Mouse (Mus musculus) limb, embryonic 11.5 days (tissue): ENCODE measurements at regions not wholly inside any gene's neighbourhood (a gene's known extent, or its start where the extent isn't known, plus 50 kb on each side); places are given as distances from the start of the nearest gene placed in this dataset.

Experiments used
- ATAC-seq: fragments of 200-750 bp; cut with Nextera tagmentation; 2 replicates; pipeline ENCODE4 v1.8.0; 2017; ENCODE audit warnings: low read depth; ENCODE audit not compliant: insufficient number of reproducible peaks, low FRiP score, low TSS enrichment
- DNase-seq: peaks from one replicate; pipeline ENCODE4 v3.0.0-alpha.2; 2015; ENCODE audit warnings: low spot score
- H3K27ac ChIP-seq: fragments of 300-500 bp; sonication (generic); replicated peaks from 2 replicates; pipeline ENCODE4 v1.5.1; 2014; ENCODE audit warnings: low read depth, mild to moderate bottlenecking, low read length
- H3K27me3 ChIP-seq: fragments of 300-500 bp; sonication (generic); 2 replicates; pipeline ENCODE4 v1.6.1; 2014; ENCODE audit warnings: mild to moderate bottlenecking, low read length, mixed read lengths; ENCODE audit not compliant: control insufficient read depth, insufficient read depth
- H3K36me3 ChIP-seq: fragments of 300-500 bp; sonication (generic); 2 replicates; pipeline ENCODE4 v1.6.1; 2014; ENCODE audit warnings: mild to moderate bottlenecking, low read length, moderate library complexity, mixed read lengths; ENCODE audit not compliant: control insufficient read depth, insufficient read depth
- H3K4me1 ChIP-seq: fragments of 300-500 bp; sonication (generic); 2 replicates; pipeline ENCODE4 v1.6.1; 2014; ENCODE audit warnings: low read length, mixed read lengths; ENCODE audit not compliant: control insufficient read depth, insufficient read depth
- H3K4me2 ChIP-seq: fragments of 300-500 bp; sonication (generic); 2 replicates; pipeline ENCODE4 v1.6.1; 2014; ENCODE audit warnings: low read depth, mild to moderate bottlenecking, moderate library complexity; ENCODE audit not compliant: severe bottlenecking
- H3K4me3 ChIP-seq: fragments of 300-500 bp; sonication (generic); 2 replicates; pipeline ENCODE4 v1.5.1; 2014; ENCODE audit warnings: low read depth, low read length
- H3K9ac ChIP-seq: fragments of 300-500 bp; sonication (generic); 2 replicates; pipeline ENCODE4 v1.6.1; 2014; ENCODE audit warnings: mild to moderate bottlenecking, low read length
- H3K9me3 ChIP-seq: fragments of 300-500 bp; sonication (generic); 2 replicates; pipeline ENCODE4 v1.6.1; 2016; ENCODE audit warnings: low read length; ENCODE audit not compliant: control insufficient read depth
- WGBS: fragments of 180-500 bp; shearing (Covaris S2); extraction: QIAGEN DNeasy Blood & Tissue Kit; methylation state at CpG from one replicate; pipeline ENCODE4 v1.1.7; 2014; 5-methylcytosine and 5-hydroxymethylcytosine counted together

- 58% methylated on average over 6 of the region's 6 CpGs for WGBS
- DNase-seq (peak; percentile 34), ATAC-seq (no peak)
- Histone ChIP-seq H3K9ac (no peak overlapping the region), H3K4me3 (no peak overlapping the region), H3K9me3 (no peaks in the 10 kb centered on the region), H3K4me1 (no peaks in the 10 kb centered on the region), H3K4me2 (no peak overlapping the region), H3K36me3 (no peaks in the 10 kb centered on the region), H3K27ac (no peak overlapping the region), H3K27me3 (no peaks in the 10 kb centered on the region)
These were observed 147.7 kb upstream of the Azi2 start for GRCm38 (mm10) chr9:117892601-117893000.

GRCm38 (mm10) chr9:117873172-117873571, 167.1 kb upstream of the Azi2 start:
- DNase-seq (no peak), ATAC-seq (no peak)
- peaks cover 6% of the 10 kb centered on the region for H3K4me1 ChIP-seq
- H3K4me2 ChIP-seq = peak overlapping the region; percentile 98
- no peak overlapping the region for H3K9ac ChIP-seq
- peak overlapping the region; percentile 46 for H3K4me3 ChIP-seq
- no peak overlapping the region for H3K27ac ChIP-seq
- H3K36me3 ChIP-seq = no peaks in the 10 kb centered on the region
- no peaks in the 10 kb centered on the region for H3K9me3 ChIP-seq
- 33% methylated on average over 7 of the region's 8 CpGs for WGBS
- peaks cover 23% of the 10 kb centered on the region; the same call in 1 of the 2 replicates for H3K27me3 ChIP-seq

GRCm38 (mm10) chr9:117872387-117873081, 167.8 kb upstream of the Azi2 start:
- Histone ChIP-seq H3K4me2 (peak overlapping the region; percentile 98), H3K36me3 (no peaks in the 10 kb centered on the region), H3K27me3 (peaks cover 23% of the 10 kb centered on the region; the same call in 1 of the 2 replicates), H3K9me3 (no peaks in the 10 kb centered on the region), H3K4me3 (peak overlapping the region; percentile 46), H3K4me1 (peaks cover 6% of the 10 kb centered on the region), H3K9ac (peak overlapping the region; percentile 38), H3K27ac (no peak overlapping the region)
- DNase-seq (peak; percentile 38), ATAC-seq (peak; percentile 65; the same call in 1 of the 2 replicates)
- under 1% methylated on average over 66 of the region's 70 CpGs for WGBS

GRCm38 (mm10) chr9:117872021-117872386, 168.3 kb upstream of the Azi2 start:
- ATAC-seq (peak; percentile 35; the same call in 1 of the 2 replicates), DNase-seq (peak; percentile 68)
- Histone ChIP-seq H3K4me1 (peaks cover 6% of the 10 kb centered on the region), H3K9ac (no peak overlapping the region), H3K27me3 (peaks cover 23% of the 10 kb centered on the region; the same call in 1 of the 2 replicates), H3K36me3 (no peaks in the 10 kb centered on the region), H3K4me2 (peak overlapping the region; percentile 98), H3K4me3 (peak overlapping the region; percentile 46), H3K27ac (no peak overlapping the region), H3K9me3 (no peaks in the 10 kb centered on the region)
- WGBS = 0% methylated on average over 15 of the region's 15 CpGs

GRCm38 (mm10) chr9:117870616-117871015, 169.7 kb upstream of the Azi2 start:
- Histone ChIP-seq H3K9ac (no peak overlapping the region), H3K27ac (no peak overlapping the region), H3K4me2 (no peak overlapping the region), H3K4me1 (peaks cover 6% of the 10 kb centered on the region), H3K27me3 (peaks cover 23% of the 10 kb centered on the region; the same call in 1 of the 2 replicates), H3K36me3 (no peaks in the 10 kb centered on the region), H3K9me3 (no peaks in the 10 kb centered on the region), H3K4me3 (no peak overlapping the region)
- 56% methylated on average over 11 of the region's 11 CpGs for WGBS
- ATAC-seq (no peak), DNase-seq (no peak)

GRCm38 (mm10) chr9:117863944-117864343, 176.4 kb upstream of the Azi2 start:
- 90% methylated on average over 3 of the region's 3 CpGs for WGBS

GRCm38 (mm10) chr9:117863318-117863717, 177.0 kb upstream of the Azi2 start:
- H3K9ac ChIP-seq = no peak overlapping the region
- 85% methylated on average over 6 of the region's 6 CpGs for WGBS
- no peak for DNase-seq
- no peaks in the 10 kb centered on the region for H3K36me3 ChIP-seq
- no peak overlapping the region for H3K27ac ChIP-seq
- no peak overlapping the region for H3K4me2 ChIP-seq
- H3K27me3 ChIP-seq = no peaks in the 10 kb centered on the region
- H3K4me3 ChIP-seq = no peak overlapping the region
- H3K4me1 ChIP-seq = no peaks in the 10 kb centered on the region
- ATAC-seq = no peak
- no peaks in the 10 kb centered on the region for H3K9me3 ChIP-seq

More at GRCm38 (mm10) chr9:117863944-117864343, 176.4 kb upstream of the Azi2 start:
- no peak overlapping the region for H3K4me3 ChIP-seq
- DNase-seq = peak; percentile 28
- no peaks in the 10 kb centered on the region for H3K4me1 ChIP-seq
- H3K27ac ChIP-seq = no peak overlapping the region
- no peaks in the 10 kb centered on the region for H3K27me3 ChIP-seq
- H3K36me3 ChIP-seq = no peaks in the 10 kb centered on the region
- no peak overlapping the region for H3K9ac ChIP-seq
- no peak overlapping the region for H3K4me2 ChIP-seq
- ATAC-seq = no peak
- no peaks in the 10 kb centered on the region for H3K9me3 ChIP-seq

GRCm38 (mm10) chr9:117859580-117860045, 180.7 kb upstream of the Azi2 start:
- no peak overlapping the region for H3K9ac ChIP-seq
- H3K36me3 ChIP-seq = no peaks in the 10 kb centered on the region
- WGBS = 80% methylated on average over 16 of the region's 16 CpGs
- DNase-seq = no peak
- no peak overlapping the region for H3K4me3 ChIP-seq
- H3K9me3 ChIP-seq = no peaks in the 10 kb centered on the region
- no peak for ATAC-seq
- no peak overlapping the region for H3K4me2 ChIP-seq
- H3K4me1 ChIP-seq = no peaks in the 10 kb centered on the region
- no peak overlapping the region for H3K27ac ChIP-seq
- no peaks in the 10 kb centered on the region for H3K27me3 ChIP-seq
